Mouse (Mus musculus): ENCODE data around the gene Orai2.

DNA sequence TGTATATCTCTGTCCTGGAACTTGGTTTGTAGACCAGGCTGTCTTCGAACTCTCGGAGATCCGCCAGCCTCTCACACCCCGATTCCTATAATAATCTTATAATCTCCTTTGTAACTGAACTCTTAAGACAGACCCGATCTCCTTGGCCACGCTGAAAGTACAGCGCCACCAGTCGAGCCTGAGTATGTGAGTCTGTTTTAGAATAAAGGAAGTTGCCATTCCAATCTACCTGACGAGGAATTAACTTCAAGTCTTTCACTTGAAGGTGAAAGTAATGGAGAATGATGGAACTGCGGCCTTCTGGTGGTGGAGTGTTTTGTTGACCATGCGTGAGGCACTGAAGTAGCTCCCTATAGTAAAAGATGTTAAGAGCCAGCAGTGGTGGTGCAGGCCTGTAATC is 29.0 kb upstream of the Orai2 start:
- 0 out of 2 replicates have a peak, but pooled peaks have one; percentile 19 for TF ChIP-seq CTCF (IDR thresholded peaks at IDR 0.05; ENCODE audit: low read depth)
- no peak for TF ChIP-seq EP300 (IDR thresholded peaks at IDR 0.05; ENCODE audit: low read depth)
